Mouse (Mus musculus): Measurements from ENCODE around the gene Gm17364. TPM values are rescaled to one million over a fixed set of nuclear protein-coding genes. Genes with fewer than 3 reads are reported as not detected.
"Not testable (repeated sequence)": the region's sequence is repeated elsewhere in the genome, so short reads cannot be mapped to it uniquely, and the experiment has no call there.

Gene Gm17364
- polyA plus RNA-seq, 1 experiment from 2014 or later, result not detected

DNA sequence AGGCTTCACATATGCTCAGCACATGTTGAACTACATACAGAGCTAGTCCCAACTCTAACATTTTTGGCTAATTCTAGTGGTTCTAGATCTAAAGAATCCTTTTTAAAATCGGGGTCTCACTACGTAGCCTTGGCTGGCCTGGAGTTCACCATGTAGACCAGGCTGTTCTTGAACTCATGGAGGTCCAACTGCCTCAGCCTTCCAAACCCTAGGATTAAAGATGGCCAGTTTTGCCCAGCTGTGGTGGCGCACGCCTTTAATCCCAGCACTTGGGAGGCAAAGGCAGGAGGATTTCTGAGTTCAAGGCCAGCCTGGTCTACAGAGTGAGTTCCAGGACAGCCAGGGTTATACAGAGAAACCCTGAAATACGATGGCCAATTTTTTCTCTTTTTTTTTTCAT lies 22.5 kb downstream of the Gm17364 start:
- not testable (repeated sequence) for H3K9me3 ChIP-seq; H3K27me3 ChIP-seq; H3K9ac ChIP-seq (replicated peaks); H3K36me3 ChIP-seq; H3K4me3 ChIP-seq (replicated peaks); H3K27ac ChIP-seq; ATAC-seq
- WGBS, result 96% methylated on average over 5 of the region's 5 CpGs
- peak overlapping the region; percentile 68; the same call in 1 of the 2 replicates for H3K4me2 ChIP-seq (replicated peaks)
- H3K4me1 ChIP-seq (replicated peaks), result peaks cover 23% of the 10 kb centered on the region

DNA sequence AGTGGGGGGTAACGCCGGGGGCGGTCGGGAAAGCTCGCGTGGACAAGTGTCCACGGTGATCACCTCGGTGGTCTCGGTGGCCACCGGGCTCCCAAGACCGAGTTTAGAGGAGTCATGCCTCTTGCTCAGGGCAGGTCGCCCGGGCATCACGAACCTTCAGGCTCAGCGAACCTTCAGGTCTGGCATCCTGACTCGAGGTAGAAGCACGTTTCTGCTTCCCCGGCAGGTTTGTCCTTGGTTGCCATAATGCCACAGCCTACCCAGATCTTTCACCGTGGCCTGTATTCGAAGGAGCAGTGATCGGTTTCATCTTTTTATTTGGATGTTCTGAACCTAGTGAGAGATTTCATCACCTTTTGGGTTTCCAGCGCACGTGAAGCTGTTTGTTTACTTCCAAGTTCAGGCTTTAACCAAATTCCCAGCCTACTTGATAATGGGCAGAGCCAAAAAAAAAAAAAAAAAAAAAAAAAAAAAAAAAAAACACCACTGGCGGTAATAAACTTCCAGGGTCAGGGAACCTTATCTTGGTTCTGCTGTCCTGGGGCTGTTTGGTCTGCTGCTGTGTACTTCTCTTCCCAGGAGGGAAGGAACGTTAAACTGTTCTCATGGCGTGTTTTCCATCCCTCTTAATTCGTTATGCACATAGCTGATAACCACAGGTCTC lies 23.3 kb downstream of the Gm17364 start:
- Histone ChIP-seq H3K4me2 (replicated peaks) (peak overlapping the region; percentile 68), H3K9me3 (no peaks in the 10 kb centered on the region), H3K9ac (replicated peaks) (peak overlapping the region; percentile 84), H3K27ac (peak overlapping the region; percentile 90), H3K4me3 (replicated peaks) (peak overlapping the region; percentile 79), H3K4me1 (replicated peaks) (peaks cover 23% of the 10 kb centered on the region), H3K27me3 (0 out of 2 replicates have a peak, but pooled peaks cover 3% of the 10 kb centered on the region), H3K36me3 (no peaks in the 10 kb centered on the region)
- whole genome bisulfite sequencing, result 3% methylated on average over 27 of the region's 27 CpGs
- ATAC-seq, result no peak

GRCm38 (mm10) chr13:41249538-41250317 lies 24.0 kb downstream of the Gm17364 start, which contains the start of gene Smim13:
Smim13 (plus strand) TSS chr13:41249844.
- Histone ChIP-seq H3K4me3 (replicated peaks) (peak within 1 kb of the TSS; percentile 79), H3K27me3 (0 out of 2 replicates have a peak, but pooled peaks cover 3% of the 10 kb centered on the region), H3K9me3 (no peaks in the 10 kb centered on the region), H3K36me3 (no peaks in the 10 kb centered on the region), H3K9ac (replicated peaks) (peak within 1 kb of the TSS; percentile 84), H3K4me2 (replicated peaks) (peak within 1 kb of the TSS; percentile 68), H3K4me1 (replicated peaks) (peaks cover 23% of the 10 kb centered on the region), H3K27ac (peak within 1 kb of the TSS; percentile 90)
- peak; percentile 99 for ATAC-seq
- under 1% methylated on average over 78 of the region's 78 CpGs for WGBS

DNA sequence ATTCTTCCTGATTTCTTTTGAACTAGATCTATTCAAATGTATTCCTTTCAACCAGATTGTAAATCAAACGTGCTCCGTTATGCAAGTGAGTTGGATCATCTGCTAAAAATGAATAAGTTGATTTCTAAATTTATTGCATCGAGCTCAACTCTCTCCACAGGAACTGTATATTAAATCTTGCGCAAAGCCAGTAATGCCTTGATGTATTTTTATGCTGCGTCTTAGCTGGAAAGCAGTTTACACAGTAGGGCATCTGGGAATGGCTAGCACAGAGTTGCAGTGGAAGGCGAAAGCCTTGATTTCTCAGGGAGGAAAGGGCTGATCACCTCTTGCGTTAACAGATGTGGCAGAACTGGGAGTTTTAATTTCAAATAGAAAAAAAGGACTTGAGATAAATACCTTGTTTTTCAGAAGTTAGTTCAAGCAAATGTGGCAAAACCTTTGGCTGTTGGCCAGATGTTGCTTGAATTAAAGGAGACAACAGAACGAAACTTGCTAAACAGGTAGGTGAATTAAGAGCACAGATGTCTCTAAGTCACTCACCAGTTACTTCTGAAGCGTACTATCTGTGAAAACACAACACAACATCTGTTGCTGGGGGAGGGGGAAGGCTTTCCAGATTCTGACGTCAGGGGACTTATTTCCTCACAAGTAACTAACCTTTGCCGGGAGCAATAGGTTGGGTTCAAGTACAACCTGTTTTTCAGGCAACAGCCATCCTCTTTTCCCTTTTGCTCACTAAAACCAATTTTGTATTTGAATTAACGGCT lies 24.8 kb downstream of the Gm17364 start:
- H3K9me3 ChIP-seq, result no peaks in the 10 kb centered on the region
- peak overlapping the region; percentile 57 for H3K4me2 ChIP-seq (replicated peaks)
- no peaks in the 10 kb centered on the region for H3K36me3 ChIP-seq
- ATAC-seq, result peak; percentile 7
- H3K27ac ChIP-seq, result peak overlapping the region; percentile 77
- peak overlapping the region; percentile 66 for H3K9ac ChIP-seq (replicated peaks)
- peaks cover 23% of the 10 kb centered on the region for H3K4me1 ChIP-seq (replicated peaks)
- 47% methylated on average over 12 of the region's 12 CpGs for WGBS
- H3K27me3 ChIP-seq, result 0 out of 2 replicates have a peak, but pooled peaks cover 3% of the 10 kb centered on the region
- H3K4me3 ChIP-seq (replicated peaks), result peak overlapping the region; percentile 79

GRCm38 (mm10) chr13:41244306-41244830 lies 29.4 kb downstream of the Gm17364 start:
- H3K4me1 ChIP-seq (replicated peaks), result peaks cover 6% of the 10 kb centered on the region
- H3K27me3 ChIP-seq, result peaks cover 8% of the 10 kb centered on the region; the same call in 1 of the 2 replicates
- no peaks in the 10 kb centered on the region for H3K9me3 ChIP-seq
- H3K4me2 ChIP-seq (replicated peaks), result no peak overlapping the region
- H3K4me3 ChIP-seq (replicated peaks), result no peak overlapping the region
- no peak overlapping the region for H3K27ac ChIP-seq
- 68% methylated on average over 6 of the region's 6 CpGs for WGBS
- H3K9ac ChIP-seq (replicated peaks), result no peak overlapping the region
- no peak for ATAC-seq
- H3K36me3 ChIP-seq, result no peaks in the 10 kb centered on the region

- Histone ChIP-seq H3K27ac (no peak overlapping the region), H3K4me1 (replicated peaks) (no peaks in the 10 kb centered on the region), H3K36me3 (no peaks in the 10 kb centered on the region), H3K9me3 (no peaks in the 10 kb centered on the region), H3K4me3 (replicated peaks) (no peak overlapping the region), H3K4me2 (replicated peaks) (no peak overlapping the region), H3K27me3 (peaks cover 7% of the 10 kb centered on the region; the same call in 1 of the 2 replicates), H3K9ac (replicated peaks) (no peak overlapping the region)
- no peak for ATAC-seq
- WGBS, result 72% methylated on average over 2 of the region's 2 CpGs
Measured at GRCm38 (mm10) chr13:41241557-41241956, 32.2 kb downstream of the Gm17364 start.

DNA sequence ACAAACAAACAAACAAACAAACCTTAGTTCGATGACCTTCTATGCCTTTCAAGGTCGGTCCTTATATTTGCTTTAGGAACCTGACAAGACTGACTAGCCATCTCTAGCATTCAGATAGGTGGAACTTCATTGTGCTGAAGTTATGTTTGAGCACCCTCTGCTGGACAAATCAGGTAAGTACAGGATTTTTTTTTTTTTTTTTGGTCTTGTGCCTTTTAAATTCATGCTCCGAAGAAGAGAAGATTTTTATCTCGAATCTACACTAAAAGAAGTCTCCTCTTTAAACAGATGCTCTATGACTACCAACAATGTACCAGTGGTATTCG lies 35.0 kb downstream of the Gm17364 start:
- no peak for ATAC-seq
- no peak overlapping the region for H3K4me2 ChIP-seq (replicated peaks)
- H3K4me1 ChIP-seq (replicated peaks), result no peaks in the 10 kb centered on the region
- no peaks in the 10 kb centered on the region for H3K36me3 ChIP-seq
- no peak overlapping the region for H3K4me3 ChIP-seq (replicated peaks)
- peaks cover 7% of the 10 kb centered on the region; the same call in 1 of the 2 replicates for H3K27me3 ChIP-seq
- WGBS, result 14% methylated on average over 5 of the region's 5 CpGs
- no peak overlapping the region for H3K9ac ChIP-seq (replicated peaks)
- no peaks in the 10 kb centered on the region for H3K9me3 ChIP-seq
- no peak overlapping the region for H3K27ac ChIP-seq

DNA sequence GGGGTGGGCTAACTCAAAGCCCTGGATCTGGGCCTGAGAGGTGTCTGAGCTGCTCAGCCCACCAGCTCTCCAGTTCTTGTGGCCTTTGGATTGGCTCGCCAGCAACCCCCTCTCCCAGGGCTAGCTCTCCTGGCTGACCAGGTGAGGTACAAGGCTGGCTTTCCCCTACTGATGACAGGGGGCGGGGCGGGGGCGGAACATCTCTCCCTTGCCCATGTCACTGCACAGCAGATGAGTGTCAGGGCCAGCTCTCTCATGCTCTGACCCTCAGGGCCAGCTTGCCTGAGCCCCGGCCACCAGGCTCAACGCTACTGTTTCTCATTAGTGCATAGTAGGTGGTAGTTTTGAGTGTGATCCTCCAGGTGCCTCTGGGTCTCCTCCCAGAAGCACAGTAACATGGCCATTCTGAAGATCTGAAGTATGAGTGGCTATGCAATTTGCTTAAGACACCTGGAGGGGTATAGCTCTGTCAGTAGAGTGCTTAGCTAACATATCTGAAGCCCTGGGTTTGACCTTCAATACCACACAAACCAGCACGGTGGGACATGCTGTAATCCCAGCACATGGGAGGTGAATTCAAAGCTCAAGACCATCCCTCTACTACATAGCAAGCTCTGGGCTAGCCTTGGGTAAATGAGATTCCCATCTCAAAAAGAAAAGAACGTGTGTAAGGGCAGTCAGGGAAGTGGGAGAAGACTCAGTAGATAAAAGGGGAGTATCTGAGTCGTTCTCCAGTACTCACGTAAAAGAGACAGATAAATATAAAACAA lies 35.6 kb downstream of the Gm17364 start:
- H3K4me3 ChIP-seq (replicated peaks), result no peak overlapping the region
- 75% methylated on average over 10 of the region's 10 CpGs for WGBS
- no peak overlapping the region for H3K4me2 ChIP-seq (replicated peaks)
- H3K27me3 ChIP-seq, result peaks cover 7% of the 10 kb centered on the region; the same call in 1 of the 2 replicates
- no peak overlapping the region for H3K27ac ChIP-seq
- H3K9me3 ChIP-seq, result no peaks in the 10 kb centered on the region
- H3K9ac ChIP-seq (replicated peaks), result no peak overlapping the region
- no peaks in the 10 kb centered on the region for H3K4me1 ChIP-seq (replicated peaks)
- peak; percentile 53; the same call in 1 of the 2 replicates for ATAC-seq
- no peaks in the 10 kb centered on the region for H3K36me3 ChIP-seq

GRCm38 (mm10) chr13:41235845-41236741 lies 37.7 kb downstream of the Gm17364 start:
- H3K4me3 ChIP-seq (replicated peaks), result no peak overlapping the region
- no peaks in the 10 kb centered on the region for H3K4me1 ChIP-seq (replicated peaks)
- no peak for ATAC-seq
- H3K27ac ChIP-seq, result no peak overlapping the region
- no peak overlapping the region for H3K4me2 ChIP-seq (replicated peaks)
- 86% methylated on average over 13 of the region's 13 CpGs for WGBS
- H3K9ac ChIP-seq (replicated peaks), result no peak overlapping the region
- H3K9me3 ChIP-seq, result no peaks in the 10 kb centered on the region
- H3K27me3 ChIP-seq, result peaks cover 7% of the 10 kb centered on the region; the same call in 1 of the 2 replicates
- no peaks in the 10 kb centered on the region for H3K36me3 ChIP-seq

DNA sequence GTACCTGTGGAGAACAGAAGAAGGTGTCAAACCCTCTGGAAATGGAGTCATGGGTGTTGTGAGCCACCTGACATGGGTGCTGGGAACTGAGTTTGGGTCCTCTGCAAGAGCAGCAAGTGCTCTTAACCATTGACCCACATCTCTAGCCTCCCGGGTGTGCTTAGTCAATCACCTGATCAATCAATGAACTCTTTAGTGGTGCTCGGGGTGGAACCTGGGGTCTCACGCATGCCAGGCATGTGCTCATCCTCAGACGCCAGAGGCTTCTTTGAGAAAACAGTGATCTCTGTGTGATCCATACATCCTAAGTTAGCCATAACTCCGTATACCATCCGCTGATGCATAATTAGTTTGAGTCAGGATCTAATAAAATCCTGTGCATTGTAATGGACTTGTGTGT lies 38.6 kb downstream of the Gm17364 start:
- no peak for ATAC-seq
- 90% methylated on average over 6 of the region's 6 CpGs for WGBS
- no peak overlapping the region for H3K9ac ChIP-seq (replicated peaks)

More for the DNA sequence above, 38.6 kb downstream of the Gm17364 start:
- no peak overlapping the region for H3K4me2 ChIP-seq (replicated peaks)
- H3K9me3 ChIP-seq, result no peaks in the 10 kb centered on the region
- H3K27ac ChIP-seq, result no peak overlapping the region
- H3K27me3 ChIP-seq, result peaks cover 7% of the 10 kb centered on the region; the same call in 1 of the 2 replicates
- no peak overlapping the region for H3K4me3 ChIP-seq (replicated peaks)
- no peaks in the 10 kb centered on the region for H3K4me1 ChIP-seq (replicated peaks)
- no peaks in the 10 kb centered on the region for H3K36me3 ChIP-seq
